Mouse (Mus musculus) limb, embryonic 14.5 days (tissue): ENCODE measurements at regions not wholly inside any gene's neighbourhood (a gene's known extent, or its start where the extent isn't known, plus 50 kb on each side); places are given as distances from the start of the nearest gene placed in this dataset.
"Not testable (repeated sequence)": the region's sequence is repeated elsewhere in the genome, so short reads cannot be mapped to it uniquely, and the experiment has no call there.

Experiments
- ATAC-seq: fragments of 200-750 bp; cut with Nextera tagmentation; 2 replicates; pipeline ENCODE4 v1.8.0; 2017; ENCODE audit warnings: low read depth, moderate number of reproducible peaks, moderate TSS enrichment; ENCODE audit not compliant: low FRiP score
- DNase-seq: peaks from one replicate; pipeline ENCODE4 v3.0.0-alpha.2; 2015; ENCODE audit warnings: low spot score
- H3K27ac ChIP-seq: fragments of 300-500 bp; sonication (generic); replicated peaks from 2 replicates; pipeline ENCODE4 v1.5.1; 2014; ENCODE audit warnings: low read depth, mild to moderate bottlenecking, low read length, moderate library complexity, mixed read lengths
- H3K27me3 ChIP-seq: fragments of 300-500 bp; sonication (generic); 2 replicates; pipeline ENCODE4 v1.6.1; 2014; ENCODE audit warnings: low read length, mixed read lengths; ENCODE audit not compliant: control insufficient read depth, insufficient read depth
- H3K36me3 ChIP-seq: fragments of 300-500 bp; sonication (generic); 2 replicates; pipeline ENCODE4 v1.6.1; 2014; ENCODE audit warnings: mild to moderate bottlenecking, low read length, moderate library complexity, mixed read lengths; ENCODE audit not compliant: control insufficient read depth, insufficient read depth
- H3K4me1 ChIP-seq: fragments of 300-500 bp; sonication (generic); 2 replicates; pipeline ENCODE4 v1.6.1; 2014; ENCODE audit warnings: antibody characterized with exemption, low read length, mixed read lengths; ENCODE audit not compliant: control insufficient read depth, insufficient read depth
- H3K4me2 ChIP-seq: fragments of 300-500 bp; sonication (generic); replicated peaks from 2 replicates; pipeline ENCODE4 v1.6.1; 2014; ENCODE audit warnings: low read depth, mild to moderate bottlenecking, low read length, moderate library complexity; ENCODE audit not compliant: severe bottlenecking
- H3K4me3 ChIP-seq: fragments of 300-500 bp; sonication (generic); replicated peaks from 2 replicates; pipeline ENCODE4 v1.5.1; 2014; ENCODE audit warnings: low read length
- H3K9ac ChIP-seq: fragments of 300-500 bp; sonication (generic); 2 replicates; pipeline ENCODE4 v1.6.1; 2014; ENCODE audit warnings: mild to moderate bottlenecking, low read depth, low read length, moderate library complexity; ENCODE audit not compliant: severe bottlenecking
- H3K9me3 ChIP-seq: fragments of 300-500 bp; sonication (generic); 2 replicates; pipeline ENCODE4 v1.6.1; 2016; ENCODE audit warnings: low read length; ENCODE audit not compliant: control insufficient read depth
- POLR2A ChIP-seq: fragments of 200-500 bp; IDR thresholded peaks from 2 replicates; pipeline ENCODE4 v1.8.0; 2012; ENCODE audit warnings: inconsistent platforms, mild to moderate bottlenecking, moderate library complexity, borderline replicate concordance; ENCODE audit not compliant: insufficient read depth, insufficient read length; ENCODE audit errors: extremely low read depth
- WGBS: fragments of 180-500 bp; shearing (Covaris S2); extraction: QIAGEN DNeasy Blood & Tissue Kit; methylation state at CpG from one replicate; pipeline ENCODE4 v1.1.7; 2014; 5-methylcytosine and 5-hydroxymethylcytosine counted together

GRCm38 (mm10) chr8:100393327-100393726 is 977.1 kb upstream of the Cdh8 start:
- H3K9me3 ChIP-seq, result no peaks in the 10 kb centered on the region
- 72% methylated on average over 3 of the region's 3 CpGs for WGBS
- no peak for ATAC-seq
- no peaks in the 10 kb centered on the region for H3K4me1 ChIP-seq
- no peak overlapping the region for H3K27ac ChIP-seq
- no peaks in the 10 kb centered on the region for H3K36me3 ChIP-seq
- H3K4me2 ChIP-seq, result no peak overlapping the region
- no peaks in the 10 kb centered on the region for H3K27me3 ChIP-seq
- H3K9ac ChIP-seq, result no peak overlapping the region
- no peak overlapping the region for H3K4me3 ChIP-seq
- DNase-seq, result no peak
- TF ChIP-seq POLR2A, result no peak

DNA sequence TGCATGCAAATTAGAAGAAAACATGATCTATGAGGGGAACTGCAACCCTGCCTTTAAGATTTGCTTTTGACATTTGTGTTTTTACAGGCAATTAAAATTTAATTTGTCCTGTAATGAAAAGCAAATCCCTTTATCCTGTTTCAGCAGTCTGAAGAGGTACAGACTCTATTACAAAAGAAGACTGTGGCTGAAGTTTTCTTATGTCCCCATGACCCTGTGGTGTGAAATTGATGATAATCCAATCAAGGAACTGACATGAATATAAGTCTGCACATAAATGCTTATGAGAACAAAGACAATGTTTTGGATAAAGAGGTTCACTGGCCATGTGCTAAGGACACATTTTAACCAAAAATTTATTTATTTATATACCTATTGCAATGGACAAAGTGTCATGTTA is 951.4 kb upstream of the Cdh8 start:
- no peaks in the 10 kb centered on the region for H3K36me3 ChIP-seq
- H3K9ac ChIP-seq, result no peak overlapping the region
- H3K4me2 ChIP-seq, result no peak overlapping the region
- no peaks in the 10 kb centered on the region for H3K4me1 ChIP-seq
- DNase-seq, result no peak
- H3K27me3 ChIP-seq, result no peaks in the 10 kb centered on the region
- H3K9me3 ChIP-seq, result no peaks in the 10 kb centered on the region
- TF ChIP-seq POLR2A, result no peak
- H3K27ac ChIP-seq, result no peak overlapping the region
- H3K4me3 ChIP-seq, result no peak overlapping the region
- ATAC-seq, result no peak

DNA sequence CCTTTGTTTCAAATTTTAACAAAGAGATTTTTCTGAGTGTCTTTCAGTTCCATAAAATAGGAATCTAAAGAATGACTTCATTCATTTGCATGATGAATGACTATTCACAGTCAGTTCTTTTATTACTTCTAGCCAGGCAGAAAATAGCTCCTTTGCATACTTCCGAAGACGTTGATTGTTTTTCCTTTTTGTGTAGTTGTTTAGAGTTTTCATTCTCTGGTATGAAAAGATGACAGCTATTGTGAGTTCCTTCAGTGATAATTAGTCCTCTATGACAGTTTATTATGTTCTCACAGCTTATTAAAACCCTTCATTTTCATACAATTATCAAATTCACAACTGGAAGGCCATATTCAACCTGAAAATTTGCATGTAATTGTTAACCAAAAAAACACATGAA is 946.5 kb upstream of the Cdh8 start:
- no peaks in the 10 kb centered on the region for H3K36me3 ChIP-seq
- DNase-seq (no peak), ATAC-seq (no peak)
- no peaks in the 10 kb centered on the region for H3K9me3 ChIP-seq
- TF ChIP-seq POLR2A, result no peak
- 78% methylated on average over 2 of the region's 2 CpGs for WGBS
- H3K4me3 ChIP-seq, result no peak overlapping the region
- no peaks in the 10 kb centered on the region for H3K4me1 ChIP-seq
- no peak overlapping the region for H3K9ac ChIP-seq
- no peak overlapping the region for H3K27ac ChIP-seq
- no peaks in the 10 kb centered on the region for H3K27me3 ChIP-seq
- H3K4me2 ChIP-seq, result no peak overlapping the region

DNA sequence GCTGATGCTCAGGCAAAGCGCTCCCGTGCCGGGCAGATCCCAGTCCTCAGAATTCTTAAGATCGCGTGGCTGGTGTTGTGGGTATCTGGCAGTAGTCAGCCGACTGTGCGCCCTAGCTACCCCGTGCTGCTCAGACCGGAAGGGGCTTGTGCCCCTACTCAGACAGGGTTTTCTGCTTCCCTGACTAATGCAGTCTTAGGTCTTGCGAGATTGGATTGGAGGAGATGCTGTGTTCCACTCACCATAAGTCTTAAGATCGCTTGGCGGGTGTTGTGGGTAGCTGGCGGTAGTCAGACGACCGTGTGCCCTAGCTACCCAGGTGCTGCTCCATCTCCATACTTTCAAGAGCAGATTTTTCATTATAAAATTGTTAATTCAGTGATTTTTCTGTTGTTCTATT is 944.3 kb upstream of the Cdh8 start:
- not testable (repeated sequence) for ATAC-seq, H3K4me1 ChIP-seq, H3K36me3 ChIP-seq, H3K27me3 ChIP-seq, H3K4me3 ChIP-seq, H3K9me3 ChIP-seq, H3K4me2 ChIP-seq, DNase-seq, H3K9ac ChIP-seq, H3K27ac ChIP-seq
- WGBS, result 93% methylated on average over 15 of the region's 15 CpGs

DNA sequence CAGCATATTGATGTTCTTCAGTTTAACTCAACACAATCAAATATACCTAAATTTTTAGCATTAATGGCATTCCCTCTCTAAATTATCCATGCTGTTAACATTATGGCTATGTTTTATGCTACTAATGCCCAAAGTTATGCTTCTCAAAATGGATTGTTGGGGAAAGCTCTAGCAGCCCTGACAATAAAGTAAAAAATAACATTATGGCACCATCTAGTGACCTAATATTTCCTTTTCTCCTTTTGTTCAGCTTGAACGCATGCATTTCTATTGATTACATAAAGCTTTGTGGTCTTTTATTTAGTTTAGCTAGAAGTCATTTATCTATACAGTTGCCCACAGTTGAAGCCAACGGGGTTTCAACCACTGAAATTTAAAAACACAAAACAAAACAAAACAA is 918.3 kb upstream of the Cdh8 start:
- H3K9me3 ChIP-seq, result no peaks in the 10 kb centered on the region
- peak; percentile 40 for DNase-seq

DNA sequence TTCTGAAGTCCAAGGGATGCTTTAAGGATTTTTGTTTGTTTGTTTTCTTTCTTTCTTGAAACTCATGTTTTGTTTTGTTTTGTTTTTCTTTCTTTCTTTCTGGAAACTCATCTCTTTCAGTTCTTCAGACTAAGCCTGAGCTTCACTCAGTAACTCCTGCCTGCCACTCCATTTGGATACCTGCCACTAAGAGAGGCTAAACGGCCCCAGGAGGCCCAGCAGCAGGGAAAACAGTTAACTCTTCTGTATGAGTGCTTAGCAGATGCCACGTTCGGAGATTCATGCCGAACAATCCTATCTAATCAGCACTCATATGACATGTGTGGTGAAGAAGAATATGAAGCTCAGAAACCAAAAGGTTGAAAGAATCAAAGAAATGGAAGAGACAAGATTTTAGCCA is 909.3 kb upstream of the Cdh8 start:
- H3K36me3 ChIP-seq, result no peaks in the 10 kb centered on the region
- no peak overlapping the region for H3K4me3 ChIP-seq
- H3K9me3 ChIP-seq, result no peaks in the 10 kb centered on the region
- no peak overlapping the region for H3K4me2 ChIP-seq
- no peaks in the 10 kb centered on the region for H3K27me3 ChIP-seq
- H3K4me1 ChIP-seq, result no peaks in the 10 kb centered on the region
- DNase-seq (no peak), ATAC-seq (no peak)
- WGBS, result 49% methylated on average over 4 of the region's 4 CpGs
- no peak overlapping the region for H3K9ac ChIP-seq
- no peak for TF ChIP-seq POLR2A
- H3K27ac ChIP-seq, result no peak overlapping the region

More for the DNA sequence above, 918.3 kb upstream of the Cdh8 start:
- H3K4me3 ChIP-seq, result no peak overlapping the region
- H3K36me3 ChIP-seq, result no peaks in the 10 kb centered on the region
- ATAC-seq, result no peak
- 65% methylated on average over 2 of the region's 2 CpGs for WGBS
- no peak overlapping the region for H3K9ac ChIP-seq
- H3K4me2 ChIP-seq, result no peak overlapping the region
- H3K4me1 ChIP-seq, result no peaks in the 10 kb centered on the region
- no peak overlapping the region for H3K27ac ChIP-seq
- TF ChIP-seq POLR2A, result no peak
- H3K27me3 ChIP-seq, result no peaks in the 10 kb centered on the region
